Mouse (Mus musculus): ENCODE measurements around the gene Eef1akmt4. TPM values are rescaled to one million over a fixed set of nuclear protein-coding genes. Genes with fewer than 3 reads are reported as not detected.
A peak's percentile ranks its signal among the peaks of the same experiment; 100 is the strongest.

Eef1akmt4 gene
- polyA plus RNA-seq (2012; rRNA removed): 6.6 and 7.2 TPM in 2 replicates

- H3K4me1 ChIP-seq (ENCODE audit: control insufficient read depth, insufficient read depth, insufficient read length, low read length): peaks cover 2% of the 10 kb centered on the region; the same call in 1 of the 2 replicates
- WGBS: 1% methylated on average over 41 of the region's 41 CpGs
- H3K27me3 ChIP-seq (ENCODE audit: control insufficient read depth, insufficient read depth, low read length): no peaks in the 10 kb centered on the region
- H3K36me3 ChIP-seq (ENCODE audit: control insufficient read depth, insufficient read depth, low read length): peaks cover under 1% of the 10 kb centered on the region
- H3K27ac ChIP-seq (ENCODE audit: insufficient read depth, low read depth, low read length): peak within 1 kb of the TSS; percentile 19; the same call in 1 of the 2 replicates
- peak within 1 kb of the TSS; percentile 97 for H3K4me3 ChIP-seq (ENCODE audit: low read depth, low read length)
- TF ChIP-seq POLR2A (IDR thresholded peaks at IDR 0.05; ENCODE audit: low read depth, low read length): peak; percentile 26; the same call in 1 of the 2 replicates
- TF ChIP-seq CTCF (IDR thresholded peaks at IDR 0.05; ENCODE audit: extremely low read depth, insufficient read length, insufficient replicate concordance, low read depth, low read length): no peak
Observed at GRCm38 (mm10) chr16:20611357-20612227, at the start of gene Eef1akmt4, which contains the start of the genes Gm49333 and Alg3. Gene Eef1akmt4 (plus strand): TSS chr16:20611593. Gene Gm49333 (plus strand): TSS chr16:20611610. Gene Alg3 (minus strand): TSS chr16:20611735.

GRCm38 (mm10) chr16:20565075-20565474, 46.3 kb upstream of the Eef1akmt4 start:
- Histone ChIP-seq H3K27me3 (ENCODE audit: control insufficient read depth, insufficient read depth, low read length) (no peaks in the 10 kb centered on the region), H3K4me1 (ENCODE audit: control insufficient read depth, insufficient read depth, insufficient read length, low read length) (no peaks in the 10 kb centered on the region), H3K4me3 (ENCODE audit: low read depth, low read length) (no peak overlapping the region), H3K27ac (ENCODE audit: insufficient read depth, low read depth, low read length) (no peak overlapping the region), H3K36me3 (ENCODE audit: control insufficient read depth, insufficient read depth, low read length) (peaks cover 21% of the 10 kb centered on the region)
- TF ChIP-seq POLR2A (IDR thresholded peaks at IDR 0.05; ENCODE audit: low read depth, low read length) (no peak), CTCF (IDR thresholded peaks at IDR 0.05; ENCODE audit: extremely low read depth, insufficient read length, insufficient replicate concordance, low read depth, low read length) (no peak)
- 3% methylated on average over 1 of the region's 1 CpGs for WGBS

- TF ChIP-seq POLR2A (IDR thresholded peaks at IDR 0.05; ENCODE audit: low read depth, low read length) (no peak), CTCF (IDR thresholded peaks at IDR 0.05; ENCODE audit: extremely low read depth, insufficient read length, insufficient replicate concordance, low read depth, low read length) (no peak)
- H3K4me3 ChIP-seq (ENCODE audit: low read depth, low read length): peak within 1 kb of the TSS; percentile 42
- 5% methylated on average over 24 of the region's 24 CpGs for WGBS
Observed at GRCm38 (mm10) chr16:20589366-20589938, 21.9 kb upstream of the Eef1akmt4 start, which contains the start of gene Vwa5b2. Gene Vwa5b2 (plus strand): TSS chr16:20589471.

GRCm38 (mm10) chr16:20589939-20590679, 21.3 kb upstream of the Eef1akmt4 start:
- H3K27ac ChIP-seq (ENCODE audit: insufficient read depth, low read depth, low read length): no peak overlapping the region
- WGBS: under 1% methylated on average over 39 of the region's 39 CpGs
- H3K36me3 ChIP-seq (ENCODE audit: control insufficient read depth, insufficient read depth, low read length): no peaks in the 10 kb centered on the region
- TF ChIP-seq POLR2A (IDR thresholded peaks at IDR 0.05; ENCODE audit: low read depth, low read length) (no peak), CTCF (IDR thresholded peaks at IDR 0.05; ENCODE audit: extremely low read depth, insufficient read length, insufficient replicate concordance, low read depth, low read length) (no peak)
- H3K27me3 ChIP-seq (ENCODE audit: control insufficient read depth, insufficient read depth, low read length): peaks cover 40% of the 10 kb centered on the region
- H3K4me3 ChIP-seq (ENCODE audit: low read depth, low read length): peak overlapping the region; percentile 42
- peaks cover 11% of the 10 kb centered on the region for H3K4me1 ChIP-seq (ENCODE audit: control insufficient read depth, insufficient read depth, insufficient read length, low read length)

More at GRCm38 (mm10) chr16:20589366-20589938, 21.9 kb upstream of the Eef1akmt4 start, which contains the start of gene Vwa5b2:
- peaks cover 40% of the 10 kb centered on the region for H3K27me3 ChIP-seq (ENCODE audit: control insufficient read depth, insufficient read depth, low read length)
- no peaks in the 10 kb centered on the region for H3K36me3 ChIP-seq (ENCODE audit: control insufficient read depth, insufficient read depth, low read length)
- no peak within 1 kb of the TSS for H3K27ac ChIP-seq (ENCODE audit: insufficient read depth, low read depth, low read length)
- H3K4me1 ChIP-seq (ENCODE audit: control insufficient read depth, insufficient read depth, insufficient read length, low read length): peaks cover 10% of the 10 kb centered on the region

- Histone ChIP-seq H3K27me3 (ENCODE audit: control insufficient read depth, insufficient read depth, low read length) (peaks cover 40% of the 10 kb centered on the region), H3K4me1 (ENCODE audit: control insufficient read depth, insufficient read depth, insufficient read length, low read length) (peaks cover 12% of the 10 kb centered on the region), H3K36me3 (ENCODE audit: control insufficient read depth, insufficient read depth, low read length) (no peaks in the 10 kb centered on the region), H3K4me3 (ENCODE audit: low read depth, low read length) (peak overlapping the region; percentile 42; the same call in 1 of the 2 replicates), H3K27ac (ENCODE audit: insufficient read depth, low read depth, low read length) (no peak overlapping the region)
- TF ChIP-seq POLR2A (IDR thresholded peaks at IDR 0.05; ENCODE audit: low read depth, low read length) (no peak), CTCF (IDR thresholded peaks at IDR 0.05; ENCODE audit: extremely low read depth, insufficient read length, insufficient replicate concordance, low read depth, low read length) (no peak)
- 2% methylated on average over 17 of the region's 17 CpGs for WGBS
Observed at GRCm38 (mm10) chr16:20590680-20591038, 20.7 kb upstream of the Eef1akmt4 start.

- H3K4me1 ChIP-seq (ENCODE audit: control insufficient read depth, insufficient read depth, insufficient read length, low read length): peaks cover 12% of the 10 kb centered on the region
- H3K4me3 ChIP-seq (ENCODE audit: low read depth, low read length): no peak overlapping the region
- 10% methylated on average over 48 of the region's 48 CpGs for WGBS
- no peak for TF ChIP-seq CTCF (IDR thresholded peaks at IDR 0.05; ENCODE audit: extremely low read depth, insufficient read length, insufficient replicate concordance, low read depth, low read length)
- TF ChIP-seq POLR2A (IDR thresholded peaks at IDR 0.05; ENCODE audit: low read depth, low read length): no peak
- no peaks in the 10 kb centered on the region for H3K36me3 ChIP-seq (ENCODE audit: control insufficient read depth, insufficient read depth, low read length)
- H3K27ac ChIP-seq (ENCODE audit: insufficient read depth, low read depth, low read length): no peak overlapping the region
- peaks cover 40% of the 10 kb centered on the region for H3K27me3 ChIP-seq (ENCODE audit: control insufficient read depth, insufficient read depth, low read length)
Observed at GRCm38 (mm10) chr16:20591076-20591705, 20.2 kb upstream of the Eef1akmt4 start.

Measured in small intestine, adult 2 months (tissue).